Mouse (Mus musculus): Measurements from ENCODE around the gene Urb1. TPM values are rescaled to one million over a fixed set of nuclear protein-coding genes. Genes with fewer than 3 reads are reported as not detected.
"Not testable (repeated sequence)": the region's sequence is repeated elsewhere in the genome, so short reads cannot be mapped to it uniquely, and the experiment has no call there.

Gene Urb1
- total RNA-seq, 4 experiments from 2014 or later, result 14.4 to 20.9 (median 19.1) TPM

GRCm38 (mm10) chr16:90823986-90824385 is 13.8 kb upstream of the Urb1 start:
- DNase-seq (ENCODE audit: low spot score in 2 of 2), result not testable (repeated sequence)

- DNase-seq (ENCODE audit: low spot score in 2 of 2), result no peak
Observed at GRCm38 (mm10) chr16:90822981-90823380, 12.8 kb upstream of the Urb1 start.

GRCm38 (mm10) chr16:90822284-90822935 is 12.2 kb upstream of the Urb1 start:
- DNase-seq (ENCODE audit: low spot score in 2 of 2), result no peak

- DNase-seq (ENCODE audit: low spot score in 2 of 2), result no peak
Observed at GRCm38 (mm10) chr16:90821046-90821697, 11.0 kb upstream of the Urb1 start.

- DNase-seq (ENCODE audit: low spot score in 2 of 2), result no peak
Observed at GRCm38 (mm10) chr16:90820326-90820725, 10.1 kb upstream of the Urb1 start.

- DNase-seq (ENCODE audit: low spot score in 2 of 2), result no peak
Observed at GRCm38 (mm10) chr16:90812086-90812485, 1.9 kb upstream of the Urb1 start.

GRCm38 (mm10) chr16:90810716-90811256 is 573 bp upstream of the Urb1 start:
- no peak for DNase-seq (ENCODE audit: low spot score in 2 of 2)

- no peak for DNase-seq (ENCODE audit: low spot score in 2 of 2)
Observed at GRCm38 (mm10) chr16:90804466-90804865, 5.7 kb downstream of the Urb1 start.

GRCm38 (mm10) chr16:90801928-90802327 is 8.3 kb downstream of the Urb1 start:
- DNase-seq (ENCODE audit: low spot score in 2 of 2), result no peak

GRCm38 (mm10) chr16:90801251-90801650 is 9.0 kb downstream of the Urb1 start:
- no peak for DNase-seq (ENCODE audit: low spot score in 2 of 2)

- no peak for DNase-seq (ENCODE audit: low spot score in 2 of 2)
Observed at GRCm38 (mm10) chr16:90799840-90800239, 10.4 kb downstream of the Urb1 start.

GRCm38 (mm10) chr16:90798848-90799247 is 11.4 kb downstream of the Urb1 start:
- DNase-seq (ENCODE audit: low spot score in 2 of 2), result no peak

GRCm38 (mm10) chr16:90798446-90798845 is 11.8 kb downstream of the Urb1 start:
- DNase-seq (ENCODE audit: low spot score in 2 of 2), result no peak

- DNase-seq (ENCODE audit: low spot score in 2 of 2), result no peak
Observed at GRCm38 (mm10) chr16:90794708-90795107, 15.5 kb downstream of the Urb1 start.

GRCm38 (mm10) chr16:90792500-90792899 is 17.7 kb downstream of the Urb1 start:
- no peak for DNase-seq (ENCODE audit: low spot score in 2 of 2)

- no peak for DNase-seq (ENCODE audit: low spot score in 2 of 2)
Observed at GRCm38 (mm10) chr16:90792066-90792465, 18.1 kb downstream of the Urb1 start.

- DNase-seq (ENCODE audit: low spot score in 2 of 2), result no peak
Observed at GRCm38 (mm10) chr16:90790946-90791345, 19.3 kb downstream of the Urb1 start.

- no peak for DNase-seq (ENCODE audit: low spot score in 2 of 2)
Observed at GRCm38 (mm10) chr16:90788580-90788979, 21.6 kb downstream of the Urb1 start.

GRCm38 (mm10) chr16:90785257-90785656 is 25.0 kb downstream of the Urb1 start:
- DNase-seq (ENCODE audit: low spot score in 2 of 2), result no peak

- DNase-seq (ENCODE audit: low spot score in 2 of 2), result no peak
Observed at GRCm38 (mm10) chr16:90783302-90783701, 26.9 kb downstream of the Urb1 start.

- no peak for DNase-seq (ENCODE audit: low spot score in 2 of 2)
Observed at GRCm38 (mm10) chr16:90779783-90780182, 30.4 kb downstream of the Urb1 start.

GRCm38 (mm10) chr16:90775946-90776520 is 34.2 kb downstream of the Urb1 start:
- no peak for DNase-seq (ENCODE audit: low spot score in 2 of 2)

GRCm38 (mm10) chr16:90774646-90775045 is 35.6 kb downstream of the Urb1 start:
- DNase-seq (ENCODE audit: low spot score in 2 of 2), result no peak
